Mouse (Mus musculus) midbrain, embryonic 15.5 days (tissue): ENCODE results near the gene Duox1. TPM values are rescaled to one million over a fixed set of nuclear protein-coding genes. Genes with fewer than 3 reads are reported as not detected.
"Not testable (repeated sequence)": the region's sequence is repeated elsewhere in the genome, so short reads cannot be mapped to it uniquely, and the experiment has no call there.

Source experiments
- ATAC-seq: fragments of 200-750 bp; cut with Nextera tagmentation; replicated peaks from 2 replicates; pipeline ENCODE4 v1.8.0; 2017; ENCODE audit warnings: moderate TSS enrichment
- H3K27ac ChIP-seq: fragments of 300-500 bp; sonication (generic); 2 replicates; pipeline ENCODE4 v1.5.1; 2015; ENCODE audit warnings: mild to moderate bottlenecking, inconsistent platforms
- H3K27me3 ChIP-seq: fragments of 300-500 bp; sonication (generic); replicated peaks from 2 replicates; pipeline ENCODE4 v1.6.1; 2015; ENCODE audit warnings: inconsistent platforms
- H3K36me3 ChIP-seq: fragments of 300-500 bp; sonication (generic); replicated peaks from 2 replicates; pipeline ENCODE4 v1.6.1; 2015; ENCODE audit warnings: inconsistent platforms
- H3K4me1 ChIP-seq: fragments of 300-500 bp; sonication (generic); 2 replicates; pipeline ENCODE4 v1.6.1; 2015; ENCODE audit warnings: inconsistent platforms
- H3K4me2 ChIP-seq: fragments of 300-500 bp; sonication (generic); 2 replicates; pipeline ENCODE4 v1.6.1; 2015; ENCODE audit warnings: inconsistent platforms, mild to moderate bottlenecking, moderate library complexity
- H3K4me3 ChIP-seq: fragments of 300-500 bp; sonication (generic); 2 replicates; pipeline ENCODE4 v1.5.1; 2015; ENCODE audit warnings: mild to moderate bottlenecking, inconsistent platforms
- H3K9ac ChIP-seq: fragments of 300-500 bp; sonication (generic); 2 replicates; pipeline ENCODE4 v1.6.1; 2015; ENCODE audit warnings: mild to moderate bottlenecking, inconsistent platforms
- H3K9me3 ChIP-seq: fragments of 300-500 bp; sonication (generic); 2 replicates; pipeline ENCODE4 v1.6.1; 2016; ENCODE audit warnings: inconsistent platforms
- WGBS: fragments of 180-500 bp; shearing (Covaris S2); methylation state at CpG from one replicate; pipeline ENCODE4 v1.1.7; 2015; ENCODE audit warnings: mixed read lengths; 5-methylcytosine and 5-hydroxymethylcytosine counted together
- polyA plus RNA-seq: library from polyadenylated mRNA; unstranded; fragments of >200 nt; fragmentation: Nextera tagmentation; extraction: Ambion mirVana; gene quantifications from 2 replicates; pipeline ENCODE4 v1.2.1, GENCODE M21; 2015

Gene Duox1
- polyA plus RNA-seq, 1 experiment from 2014 or later = 0.13 TPM

- no peak overlapping the region for H3K4me3 ChIP-seq
- H3K4me2 ChIP-seq = no peak overlapping the region
- no peaks in the 10 kb centered on the region for H3K4me1 ChIP-seq
- no peaks in the 10 kb centered on the region for H3K36me3 ChIP-seq
- no peak overlapping the region for H3K27ac ChIP-seq
- H3K9ac ChIP-seq = no peak overlapping the region
- H3K9me3 ChIP-seq = no peaks in the 10 kb centered on the region
- ATAC-seq = no peak
- 58% methylated on average over 3 of the region's 3 CpGs for WGBS
- H3K27me3 ChIP-seq = no peaks in the 10 kb centered on the region
Measured at GRCm38 (mm10) chr2:122323960-122324359, 8.5 kb downstream of the Duox1 start.

- WGBS = 82% methylated on average over 3 of the region's 3 CpGs
- no peaks in the 10 kb centered on the region for H3K36me3 ChIP-seq
- H3K27ac ChIP-seq = no peak overlapping the region
- no peak overlapping the region for H3K9ac ChIP-seq
- no peak overlapping the region for H3K4me2 ChIP-seq
- no peaks in the 10 kb centered on the region for H3K9me3 ChIP-seq
- no peaks in the 10 kb centered on the region for H3K27me3 ChIP-seq
- no peak overlapping the region for H3K4me3 ChIP-seq
- ATAC-seq = no peak
- no peaks in the 10 kb centered on the region for H3K4me1 ChIP-seq
Measured at GRCm38 (mm10) chr2:122324586-122324985, 9.1 kb downstream of the Duox1 start.

GRCm38 (mm10) chr2:122325361-122325760 is 9.9 kb downstream of the Duox1 start:
- H3K9me3 ChIP-seq = no peaks in the 10 kb centered on the region
- ATAC-seq = no peak
- 67% methylated on average over 2 of the region's 2 CpGs for WGBS

GRCm38 (mm10) chr2:122327986-122328385 is 12.5 kb downstream of the Duox1 start:
- H3K27ac ChIP-seq = no peak overlapping the region
- no peak overlapping the region for H3K4me2 ChIP-seq
- no peak overlapping the region for H3K4me3 ChIP-seq
- no peaks in the 10 kb centered on the region for H3K9me3 ChIP-seq
- no peaks in the 10 kb centered on the region for H3K4me1 ChIP-seq
- H3K27me3 ChIP-seq = no peaks in the 10 kb centered on the region
- 72% methylated on average over 3 of the region's 3 CpGs for WGBS
- H3K9ac ChIP-seq = no peak overlapping the region
- ATAC-seq = no peak
- no peaks in the 10 kb centered on the region for H3K36me3 ChIP-seq

More at GRCm38 (mm10) chr2:122325361-122325760, 9.9 kb downstream of the Duox1 start:
- H3K27ac ChIP-seq = no peak overlapping the region
- no peaks in the 10 kb centered on the region for H3K4me1 ChIP-seq
- H3K4me2 ChIP-seq = no peak overlapping the region
- H3K27me3 ChIP-seq = no peaks in the 10 kb centered on the region
- H3K4me3 ChIP-seq = no peak overlapping the region
- no peak overlapping the region for H3K9ac ChIP-seq
- no peaks in the 10 kb centered on the region for H3K36me3 ChIP-seq

- ATAC-seq, H3K4me1 ChIP-seq: not testable (repeated sequence)
- WGBS = 82% methylated on average over 6 of the region's 6 CpGs
Measured at GRCm38 (mm10) chr2:122330317-122330716, 14.8 kb downstream of the Duox1 start.

GRCm38 (mm10) chr2:122332222-122332621 is 16.8 kb downstream of the Duox1 start:
- Histone ChIP-seq H3K4me2 (no peak overlapping the region), H3K4me1 (no peaks in the 10 kb centered on the region), H3K27me3 (no peaks in the 10 kb centered on the region), H3K27ac (no peak overlapping the region), H3K36me3 (no peaks in the 10 kb centered on the region), H3K4me3 (no peak overlapping the region), H3K9ac (no peak overlapping the region), H3K9me3 (no peaks in the 10 kb centered on the region)
- WGBS = 90% methylated on average over 3 of the region's 3 CpGs
- no peak for ATAC-seq

More at GRCm38 (mm10) chr2:122330317-122330716, 14.8 kb downstream of the Duox1 start:
- H3K9ac ChIP-seq, H3K27ac ChIP-seq, H3K36me3 ChIP-seq, H3K27me3 ChIP-seq, H3K4me3 ChIP-seq, H3K4me2 ChIP-seq, H3K9me3 ChIP-seq: not testable (repeated sequence)

- Histone ChIP-seq H3K36me3 (no peaks in the 10 kb centered on the region), H3K4me1 (no peaks in the 10 kb centered on the region), H3K4me3 (no peak overlapping the region), H3K9me3 (no peaks in the 10 kb centered on the region), H3K27ac (no peak overlapping the region), H3K9ac (no peak overlapping the region), H3K27me3 (no peaks in the 10 kb centered on the region), H3K4me2 (no peak overlapping the region)
- WGBS = 67% methylated on average over 3 of the region's 3 CpGs
- no peak for ATAC-seq
Measured at GRCm38 (mm10) chr2:122334170-122334569, 18.7 kb downstream of the Duox1 start.

- H3K27me3 ChIP-seq = no peaks in the 10 kb centered on the region
- ATAC-seq = peak; percentile 49; the same call in 1 of the 2 replicates
- peak overlapping the region; percentile 27; the same call in 1 of the 2 replicates for H3K4me2 ChIP-seq
- H3K4me3 ChIP-seq = peak overlapping the region; percentile 16
- no peak overlapping the region for H3K27ac ChIP-seq
- WGBS = 64% methylated on average over 21 of the region's 21 CpGs
- no peaks in the 10 kb centered on the region for H3K36me3 ChIP-seq
- H3K9ac ChIP-seq = no peak overlapping the region
- no peaks in the 10 kb centered on the region for H3K9me3 ChIP-seq
- H3K4me1 ChIP-seq = no peaks in the 10 kb centered on the region
Measured at GRCm38 (mm10) chr2:122337291-122337690, 21.8 kb downstream of the Duox1 start.

- 82% methylated on average over 6 of the region's 6 CpGs for WGBS
- H3K27ac ChIP-seq = no peak overlapping the region
- H3K4me3 ChIP-seq = no peak overlapping the region
- H3K9me3 ChIP-seq = no peaks in the 10 kb centered on the region
- no peak overlapping the region for H3K4me2 ChIP-seq
- no peak overlapping the region for H3K9ac ChIP-seq
- H3K27me3 ChIP-seq = no peaks in the 10 kb centered on the region
- H3K4me1 ChIP-seq = peaks cover 21% of the 10 kb centered on the region
- no peak for ATAC-seq
- H3K36me3 ChIP-seq = no peaks in the 10 kb centered on the region
Measured at GRCm38 (mm10) chr2:122345106-122345893, 29.8 kb downstream of the Duox1 start.

- peaks cover 22% of the 10 kb centered on the region for H3K4me1 ChIP-seq
- H3K9ac ChIP-seq, H3K27me3 ChIP-seq, H3K4me2 ChIP-seq, H3K27ac ChIP-seq, H3K9me3 ChIP-seq, H3K36me3 ChIP-seq, H3K4me3 ChIP-seq, ATAC-seq: not testable (repeated sequence)
- 92% methylated on average over 6 of the region's 6 CpGs for WGBS
Measured at GRCm38 (mm10) chr2:122346164-122346563, 30.7 kb downstream of the Duox1 start.

- Histone ChIP-seq H3K36me3 (no peaks in the 10 kb centered on the region), H3K9me3 (no peaks in the 10 kb centered on the region), H3K27ac (no peak overlapping the region), H3K4me1 (peaks cover 33% of the 10 kb centered on the region), H3K27me3 (no peaks in the 10 kb centered on the region), H3K9ac (no peak overlapping the region), H3K4me3 (no peak overlapping the region), H3K4me2 (no peak overlapping the region)
- 89% methylated on average over 3 of the region's 3 CpGs for WGBS
- no peak for ATAC-seq
Measured at GRCm38 (mm10) chr2:122347257-122347656, 31.8 kb downstream of the Duox1 start.

GRCm38 (mm10) chr2:122348531-122349131 is 33.2 kb downstream of the Duox1 start:
- Histone ChIP-seq H3K4me2 (peak overlapping the region; percentile 78), H3K27me3 (no peaks in the 10 kb centered on the region), H3K27ac (peak overlapping the region; percentile 99), H3K36me3 (no peaks in the 10 kb centered on the region), H3K9me3 (no peaks in the 10 kb centered on the region), H3K4me3 (peak overlapping the region; percentile 48), H3K9ac (peak overlapping the region; percentile 79), H3K4me1 (peaks cover 44% of the 10 kb centered on the region)
- under 1% methylated on average over 63 of the region's 63 CpGs for WGBS
- peak; percentile 83 for ATAC-seq
